Mouse (Mus musculus) heart, embryonic 11.5 days (tissue): ENCODE results near the gene Alox15. TPM values are rescaled to one million over a fixed set of nuclear protein-coding genes. Genes with fewer than 3 reads are reported as not detected.

Source experiments
- ATAC-seq: fragments of 200-750 bp; cut with Nextera tagmentation; replicated peaks from 2 replicates; pipeline ENCODE4 v1.8.0; 2017; ENCODE audit warnings: moderate library complexity; ENCODE audit not compliant: insufficient number of reproducible peaks, low FRiP score, low TSS enrichment
- H3K27ac ChIP-seq: fragments of 300-500 bp; sonication (generic); 2 replicates; pipeline ENCODE4 v1.5.1; 2014; ENCODE audit warnings: mild to moderate bottlenecking, low read depth, low read length
- H3K27me3 ChIP-seq: fragments of 300-500 bp; sonication (generic); 2 replicates; pipeline ENCODE4 v1.6.1; 2014; ENCODE audit warnings: mild to moderate bottlenecking, low read length, mixed read lengths; ENCODE audit not compliant: control insufficient read depth, insufficient read depth
- H3K36me3 ChIP-seq: fragments of 300-500 bp; sonication (generic); 2 replicates; pipeline ENCODE4 v1.6.1; 2014; ENCODE audit warnings: mild to moderate bottlenecking, low read length, moderate library complexity, mixed read lengths; ENCODE audit not compliant: control insufficient read depth, insufficient read depth
- H3K4me1 ChIP-seq: fragments of 300-500 bp; sonication (generic); 2 replicates; pipeline ENCODE4 v1.6.1; 2014; ENCODE audit warnings: low read length; ENCODE audit not compliant: control insufficient read depth, insufficient read depth
- H3K4me2 ChIP-seq: fragments of 300-500 bp; sonication (generic); 2 replicates; pipeline ENCODE4 v1.6.1; 2014; ENCODE audit warnings: mild to moderate bottlenecking, moderate library complexity
- H3K4me3 ChIP-seq: fragments of 300-500 bp; sonication (generic); 2 replicates; pipeline ENCODE4 v1.5.1; 2014; ENCODE audit warnings: low read depth, low read length
- H3K9ac ChIP-seq: fragments of 300-500 bp; sonication (generic); 2 replicates; pipeline ENCODE4 v1.6.1; 2014; ENCODE audit warnings: mild to moderate bottlenecking, low read depth, low read length, moderate library complexity
- H3K9me3 ChIP-seq: fragments of 300-500 bp; sonication (generic); replicated peaks from 2 replicates; pipeline ENCODE4 v1.6.1; 2016; ENCODE audit warnings: low read length; ENCODE audit not compliant: control insufficient read depth
- WGBS: fragments of 180-500 bp; shearing (Covaris S2); extraction: QIAGEN DNeasy Blood & Tissue Kit; methylation state at CpG from one replicate; pipeline ENCODE4 v1.1.7; 2014; ENCODE audit not compliant: insufficient replicate concordance; 5-methylcytosine and 5-hydroxymethylcytosine counted together
- polyA plus RNA-seq: library from polyadenylated mRNA; unstranded; fragments of >200 nt; fragmentation: Nextera tagmentation; extraction: Ambion mirVana; gene quantifications from 2 replicates; pipeline ENCODE4 v1.2.1, GENCODE M21; 2014

Gene Alox15
- polyA plus RNA-seq, 1 experiment from 2014 or later = 0.06 TPM

DNA sequence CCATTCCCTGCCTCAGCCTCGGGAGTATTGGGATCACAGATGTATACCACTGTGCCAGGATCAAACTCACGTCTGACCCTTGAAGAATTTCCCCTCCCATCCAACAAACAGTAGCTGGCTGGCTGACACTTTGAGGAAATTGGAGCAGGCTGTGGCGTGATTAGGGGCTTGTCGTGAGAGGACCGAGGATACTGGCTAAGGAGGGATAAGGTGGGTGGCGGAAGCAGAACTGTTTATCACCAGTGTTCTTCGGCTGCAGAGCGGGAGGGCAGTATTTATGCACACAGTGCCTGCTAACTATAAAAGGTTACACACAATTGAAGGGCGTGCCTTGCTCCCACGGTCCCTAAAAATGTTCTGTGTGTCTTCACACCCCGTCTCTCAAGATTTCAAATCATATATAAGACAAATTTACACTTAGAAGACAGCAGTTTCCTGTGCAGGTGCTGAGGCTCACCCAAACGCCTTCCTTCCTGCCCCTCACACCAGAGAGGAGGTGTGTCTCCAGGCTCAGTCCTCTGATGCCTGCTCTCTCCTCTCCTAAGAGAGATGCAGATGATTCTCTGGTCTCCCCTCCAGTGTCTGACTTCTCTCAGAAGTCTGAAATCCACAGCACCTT lies 53.9 kb downstream of the Alox15 start:
- H3K9ac ChIP-seq = no peak overlapping the region
- H3K4me1 ChIP-seq = no peaks in the 10 kb centered on the region
- H3K27ac ChIP-seq = no peak overlapping the region
- 40% methylated on average over 12 of the region's 12 CpGs for WGBS
- H3K4me2 ChIP-seq = no peak overlapping the region
- H3K4me3 ChIP-seq = no peak overlapping the region
- H3K36me3 ChIP-seq = no peaks in the 10 kb centered on the region
- H3K27me3 ChIP-seq = no peaks in the 10 kb centered on the region
- ATAC-seq = no peak
- H3K9me3 ChIP-seq = 0 out of 2 replicates have a peak, but pooled peaks cover 4% of the 10 kb centered on the region

DNA sequence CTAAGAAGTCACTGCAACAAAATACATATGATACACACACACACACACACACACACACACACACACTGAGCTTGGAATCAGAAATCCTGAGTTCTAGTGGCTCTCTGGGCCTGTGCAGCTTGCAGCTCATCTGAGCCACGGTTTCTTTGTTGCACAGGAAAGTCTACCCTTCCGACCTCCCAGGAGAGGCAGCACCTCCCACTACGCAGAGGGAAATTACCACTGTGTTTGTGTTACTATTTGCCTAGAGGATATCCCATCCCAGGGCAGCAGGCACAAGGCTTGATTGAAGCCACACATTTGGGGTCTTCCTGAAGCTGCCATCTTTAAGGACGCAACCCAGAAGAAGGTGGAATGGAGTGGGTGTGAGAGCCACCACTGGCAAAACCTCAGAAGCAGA lies 54.4 kb downstream of the Alox15 start:
- H3K4me1 ChIP-seq = no peaks in the 10 kb centered on the region
- peak overlapping the region; percentile 29; the same call in 1 of the 2 replicates for H3K27ac ChIP-seq
- H3K4me3 ChIP-seq = no peak overlapping the region
- no peaks in the 10 kb centered on the region for H3K36me3 ChIP-seq
- H3K9me3 ChIP-seq = 0 out of 2 replicates have a peak, but pooled peaks cover 4% of the 10 kb centered on the region
- no peak overlapping the region for H3K9ac ChIP-seq
- no peaks in the 10 kb centered on the region for H3K27me3 ChIP-seq
- 51% methylated on average over 4 of the region's 4 CpGs for WGBS
- no peak; the same call in 1 of the 2 replicates for ATAC-seq
- H3K4me2 ChIP-seq = no peak overlapping the region

Other genes with a start within 250 kb of the Alox15 start
- 0.17 and 0.29 TPM in 2 replicates for gene Mgl2, start 221.7 kb downstream of the Alox15 start, polyA plus RNA-seq
- not detected in 2 replicates for gene Clec10a, start 195.8 kb downstream of the Alox15 start, polyA plus RNA-seq
- gene Slc16a11, start 139.3 kb downstream of the Alox15 start, polyA plus RNA-seq = 0.36 and 0.39 TPM in 2 replicates
- gene Slc16a13, start 131.0 kb downstream of the Alox15 start, polyA plus RNA-seq = 7.6 and 7.8 TPM in 2 replicates
- 11.9 and 13.0 TPM in 2 replicates for gene Bcl6b, start 122.2 kb downstream of the Alox15 start, polyA plus RNA-seq
- gene 0610010K14Rik, start 114.1 kb downstream of the Alox15 start, polyA plus RNA-seq = 129 and 132 TPM in 2 replicates
- 7.7 and 9.3 TPM in 2 replicates for gene Gm21988, start 112.2 kb downstream of the Alox15 start, polyA plus RNA-seq
- 170 and 183 TPM in 2 replicates for gene Rnasek, start 112.2 kb downstream of the Alox15 start, polyA plus RNA-seq
- 5.8 and 6.1 TPM in 2 replicates for gene Alox12, start 96.7 kb downstream of the Alox15 start, polyA plus RNA-seq
- 0.11 TPM in 1 of 2 replicates, not detected in the other for gene Alox12e, start 29.4 kb downstream of the Alox15 start, polyA plus RNA-seq
- 22.1 and 27.5 TPM in 2 replicates for gene Pelp1, start 58.0 kb upstream of the Alox15 start, polyA plus RNA-seq
- gene Arrb2, start 80.6 kb upstream of the Alox15 start, polyA plus RNA-seq = 11.6 and 12.9 TPM in 2 replicates
- gene Med11, start 99.9 kb upstream of the Alox15 start, polyA plus RNA-seq = 28.6 and 31.2 TPM in 2 replicates
- 1.1 and 1.9 TPM in 2 replicates for gene Zmynd15, start 107.4 kb upstream of the Alox15 start, polyA plus RNA-seq
- 6.2 and 7.3 TPM in 2 replicates for gene Cxcl16, start 108.0 kb upstream of the Alox15 start, polyA plus RNA-seq
- 8.2 and 10.3 TPM in 2 replicates for gene Tm4sf5, start 153.2 kb upstream of the Alox15 start, polyA plus RNA-seq
- gene Vmo1, start 162.6 kb upstream of the Alox15 start, polyA plus RNA-seq = 0.35 TPM in 1 of 2 replicates, not detected in the other
- gene Gltpd2, start 167.2 kb upstream of the Alox15 start, polyA plus RNA-seq = 0.84 TPM in 1 of 2 replicates, not detected in the other
- gene Psmb6, start 173.3 kb upstream of the Alox15 start, polyA plus RNA-seq = 684 and 701 TPM in 2 replicates
- gene Gm40193, start 180.9 kb upstream of the Alox15 start, polyA plus RNA-seq = not detected in 2 replicates
- 7.4 and 8.6 TPM in 2 replicates for gene Pld2, start 188.0 kb upstream of the Alox15 start, polyA plus RNA-seq
- gene Mink1, start 210.8 kb upstream of the Alox15 start, polyA plus RNA-seq = 15.1 and 16.1 TPM in 2 replicates